Mouse (Mus musculus) spleen, adult 2 months (tissue): ENCODE results near the gene Aifm1.
"Not testable (repeated sequence)": the region's sequence is repeated elsewhere in the genome, so short reads cannot be mapped to it uniquely, and the experiment has no call there.

ENCODE experiments used
- CTCF ChIP-seq: fragments of 200-500 bp; IDR thresholded peaks from 2 replicates; pipeline ENCODE4 v1.5.1; 2011; ENCODE audit warnings: mild to moderate bottlenecking, inconsistent platforms; ENCODE audit not compliant: insufficient read depth, insufficient read length, insufficient replicate concordance; ENCODE audit errors: extremely low read depth
- POLR2A ChIP-seq: fragments of 200-500 bp; IDR thresholded peaks from 2 replicates; pipeline ENCODE4 v1.6.1; 2011; ENCODE audit warnings: low read depth, low read length, inconsistent platforms

- TF ChIP-seq CTCF, POLR2A: not testable (repeated sequence)
These were observed 77.3 kb downstream of the Aifm1 start for GRCm38 (mm10) chrX:48436082-48436481.
